Mouse (Mus musculus) hindbrain, embryonic 11.5 days (tissue): Measurements from ENCODE around the gene Dcaf8. TPM values are rescaled to one million over a fixed set of nuclear protein-coding genes. Genes with fewer than 3 reads are reported as not detected.

Experiments used
- ATAC-seq: fragments of 200-750 bp; cut with Nextera tagmentation; 2 replicates; pipeline ENCODE4 v1.8.0; 2017; ENCODE audit warnings: mild to moderate bottlenecking, moderate TSS enrichment, moderate library complexity; ENCODE audit not compliant: low FRiP score
- DNase-seq: peaks from one replicate; pipeline ENCODE4 v3.0.0-alpha.2; 2015; ENCODE audit warnings: low spot score
- H3K27ac ChIP-seq: fragments of 300-500 bp; sonication (generic); 2 replicates; pipeline ENCODE4 v1.5.1; 2014; ENCODE audit warnings: mild to moderate bottlenecking, low read depth, low read length
- H3K27me3 ChIP-seq: fragments of 300-500 bp; sonication (generic); 2 replicates; pipeline ENCODE4 v1.6.1; 2014; ENCODE audit warnings: mild to moderate bottlenecking, low read length, moderate library complexity, mixed read lengths; ENCODE audit not compliant: control insufficient read depth, insufficient read depth
- H3K36me3 ChIP-seq: fragments of 300-500 bp; sonication (generic); 2 replicates; pipeline ENCODE4 v1.6.1; 2014; ENCODE audit warnings: mild to moderate bottlenecking, low read length, moderate library complexity, mixed read lengths; ENCODE audit not compliant: control insufficient read depth, insufficient read depth
- H3K4me1 ChIP-seq: fragments of 300-500 bp; sonication (generic); replicated peaks from 2 replicates; pipeline ENCODE4 v1.6.1; 2014; ENCODE audit warnings: low read length, mixed read lengths; ENCODE audit not compliant: control insufficient read depth, insufficient read depth
- H3K4me2 ChIP-seq: fragments of 300-500 bp; sonication (generic); replicated peaks from 2 replicates; pipeline ENCODE4 v1.6.1; 2014; ENCODE audit warnings: mild to moderate bottlenecking, low read depth, low read length
- H3K4me3 ChIP-seq: fragments of 300-500 bp; sonication (generic); 2 replicates; pipeline ENCODE4 v1.5.1; 2014; ENCODE audit warnings: low read depth, low read length
- H3K9ac ChIP-seq: fragments of 300-500 bp; sonication (generic); 2 replicates; pipeline ENCODE4 v1.6.1; 2014; ENCODE audit warnings: low read depth, low read length
- H3K9me3 ChIP-seq: fragments of 300-500 bp; sonication (generic); 2 replicates; pipeline ENCODE4 v1.6.1; 2016; ENCODE audit warnings: low read length; ENCODE audit not compliant: control insufficient read depth
- WGBS: fragments of 180-500 bp; shearing (Covaris S2); extraction: QIAGEN DNeasy Blood & Tissue Kit; methylation state at CpG from one replicate; pipeline ENCODE4 v1.1.7; 2014; 5-methylcytosine and 5-hydroxymethylcytosine counted together
- polyA plus RNA-seq: library from polyadenylated mRNA; unstranded; fragments of >200 nt; fragmentation: Nextera tagmentation; extraction: Ambion mirVana; gene quantifications from 2 replicates; pipeline ENCODE4 v1.2.1, GENCODE M21; 2014

The Dcaf8 gene
- polyA plus RNA-seq, 1 experiment from 2014 or later = 87.8 TPM

- H3K27ac ChIP-seq = peak overlapping the region; percentile 94
- H3K4me1 ChIP-seq = peaks cover 24% of the 10 kb centered on the region
- no peak for DNase-seq
- H3K9me3 ChIP-seq = no peaks in the 10 kb centered on the region
- WGBS = 22% methylated on average over 7 of the region's 7 CpGs
- H3K36me3 ChIP-seq = no peaks in the 10 kb centered on the region
- H3K9ac ChIP-seq = no peak overlapping the region; the same call in 1 of the 2 replicates
- no peak for ATAC-seq
- peak overlapping the region; percentile 47; the same call in 1 of the 2 replicates for H3K4me2 ChIP-seq
- peak overlapping the region; percentile 84; the same call in 1 of the 2 replicates for H3K4me3 ChIP-seq
- no peaks in the 10 kb centered on the region for H3K27me3 ChIP-seq
These were observed 59.3 kb downstream of the Dcaf8 start for GRCm38 (mm10) chr1:172207111-172207584.

GRCm38 (mm10) chr1:172212776-172213175, 64.9 kb downstream of the Dcaf8 start:
- 58% methylated on average over 5 of the region's 5 CpGs for WGBS
- H3K27ac ChIP-seq = 0 out of 2 replicates have a peak overlapping the region, but pooled peaks have one; percentile 53
- H3K4me3 ChIP-seq = no peak overlapping the region
- no peaks in the 10 kb centered on the region for H3K9me3 ChIP-seq
- no peaks in the 10 kb centered on the region; the same call in 1 of the 2 replicates for H3K4me1 ChIP-seq
- H3K27me3 ChIP-seq = no peaks in the 10 kb centered on the region
- H3K9ac ChIP-seq = no peak overlapping the region
- H3K36me3 ChIP-seq = no peaks in the 10 kb centered on the region
- ATAC-seq = no peak
- DNase-seq = no peak
- no peak overlapping the region for H3K4me2 ChIP-seq

GRCm38 (mm10) chr1:172213771-172214170, 65.9 kb downstream of the Dcaf8 start:
- Histone ChIP-seq H3K4me3 (no peak overlapping the region), H3K9ac (0 out of 2 replicates have a peak overlapping the region, but pooled peaks have one; percentile 7), H3K4me2 (no peak overlapping the region), H3K27me3 (no peaks in the 10 kb centered on the region), H3K4me1 (no peaks in the 10 kb centered on the region; the same call in 1 of the 2 replicates), H3K36me3 (no peaks in the 10 kb centered on the region), H3K9me3 (no peaks in the 10 kb centered on the region), H3K27ac (no peak overlapping the region)
- ATAC-seq (peak; percentile 13; the same call in 1 of the 2 replicates), DNase-seq (no peak)
- 66% methylated on average over 4 of the region's 4 CpGs for WGBS

- H3K9me3 ChIP-seq = no peaks in the 10 kb centered on the region
- no peak overlapping the region for H3K9ac ChIP-seq
- ATAC-seq (no peak), DNase-seq (no peak)
- H3K4me1 ChIP-seq = no peaks in the 10 kb centered on the region; the same call in 1 of the 2 replicates
- no peak overlapping the region for H3K27ac ChIP-seq
- no peaks in the 10 kb centered on the region for H3K36me3 ChIP-seq
- H3K4me2 ChIP-seq = no peak overlapping the region
- WGBS = 66% methylated on average over 3 of the region's 3 CpGs
- no peak overlapping the region for H3K4me3 ChIP-seq
- H3K27me3 ChIP-seq = no peaks in the 10 kb centered on the region
These were observed 66.9 kb downstream of the Dcaf8 start for GRCm38 (mm10) chr1:172214748-172215147.

- H3K36me3 ChIP-seq = no peaks in the 10 kb centered on the region
- H3K27me3 ChIP-seq = no peaks in the 10 kb centered on the region
- no peak overlapping the region for H3K4me2 ChIP-seq
- 0% methylated on average over 5 of the region's 5 CpGs for WGBS
- H3K9ac ChIP-seq = no peak overlapping the region
- DNase-seq (peak; percentile 95), ATAC-seq (peak; percentile 55)
- 0 out of 2 replicates have a peak overlapping the region, but pooled peaks have one; percentile 3 for H3K4me3 ChIP-seq
- H3K4me1 ChIP-seq = peaks cover 3% of the 10 kb centered on the region; the same call in 1 of the 2 replicates
- no peaks in the 10 kb centered on the region for H3K9me3 ChIP-seq
- H3K27ac ChIP-seq = no peak overlapping the region
These were observed 69.3 kb downstream of the Dcaf8 start for GRCm38 (mm10) chr1:172217148-172217547.

- DNase-seq (no peak), ATAC-seq (no peak)
- H3K36me3 ChIP-seq = no peaks in the 10 kb centered on the region
- no peak overlapping the region for H3K9ac ChIP-seq
- H3K27me3 ChIP-seq = no peaks in the 10 kb centered on the region
- peaks cover 3% of the 10 kb centered on the region; the same call in 1 of the 2 replicates for H3K4me1 ChIP-seq
- 62% methylated on average over 15 of the region's 15 CpGs for WGBS
- H3K9me3 ChIP-seq = no peaks in the 10 kb centered on the region
- H3K4me3 ChIP-seq = no peak overlapping the region
- no peak overlapping the region for H3K4me2 ChIP-seq
- no peak overlapping the region for H3K27ac ChIP-seq
These were observed 70.5 kb downstream of the Dcaf8 start for GRCm38 (mm10) chr1:172218164-172218910.

- Histone ChIP-seq H3K36me3 (no peaks in the 10 kb centered on the region), H3K9me3 (no peaks in the 10 kb centered on the region), H3K4me3 (no peak within 1 kb of the TSS), H3K4me2 (no peak within 1 kb of the TSS), H3K27me3 (no peaks in the 10 kb centered on the region), H3K9ac (no peak within 1 kb of the TSS), H3K27ac (no peak within 1 kb of the TSS), H3K4me1 (peaks cover 3% of the 10 kb centered on the region; the same call in 1 of the 2 replicates)
- WGBS = 83% methylated on average over 19 of the region's 19 CpGs
- ATAC-seq (no peak), DNase-seq (no peak)
These were observed 71.8 kb downstream of the Dcaf8 start, which contains the start of gene Casq1 for GRCm38 (mm10) chr1:172219451-172220406. TSS of gene Casq1 (minus strand) at chr1:172219868.

GRCm38 (mm10) chr1:172220414-172220813, 72.5 kb downstream of the Dcaf8 start:
- H3K27ac ChIP-seq = no peak overlapping the region
- no peak overlapping the region for H3K4me3 ChIP-seq
- no peaks in the 10 kb centered on the region for H3K9me3 ChIP-seq
- H3K4me2 ChIP-seq = no peak overlapping the region
- H3K9ac ChIP-seq = no peak overlapping the region
- DNase-seq (no peak), ATAC-seq (no peak)
- no peaks in the 10 kb centered on the region for H3K27me3 ChIP-seq
- H3K4me1 ChIP-seq = peaks cover 3% of the 10 kb centered on the region; the same call in 1 of the 2 replicates
- 55% methylated on average over 10 of the region's 10 CpGs for WGBS
- no peaks in the 10 kb centered on the region for H3K36me3 ChIP-seq
